Mouse (Mus musculus): ENCODE results near the gene Tsfm.

Tsfm gene

DNA sequence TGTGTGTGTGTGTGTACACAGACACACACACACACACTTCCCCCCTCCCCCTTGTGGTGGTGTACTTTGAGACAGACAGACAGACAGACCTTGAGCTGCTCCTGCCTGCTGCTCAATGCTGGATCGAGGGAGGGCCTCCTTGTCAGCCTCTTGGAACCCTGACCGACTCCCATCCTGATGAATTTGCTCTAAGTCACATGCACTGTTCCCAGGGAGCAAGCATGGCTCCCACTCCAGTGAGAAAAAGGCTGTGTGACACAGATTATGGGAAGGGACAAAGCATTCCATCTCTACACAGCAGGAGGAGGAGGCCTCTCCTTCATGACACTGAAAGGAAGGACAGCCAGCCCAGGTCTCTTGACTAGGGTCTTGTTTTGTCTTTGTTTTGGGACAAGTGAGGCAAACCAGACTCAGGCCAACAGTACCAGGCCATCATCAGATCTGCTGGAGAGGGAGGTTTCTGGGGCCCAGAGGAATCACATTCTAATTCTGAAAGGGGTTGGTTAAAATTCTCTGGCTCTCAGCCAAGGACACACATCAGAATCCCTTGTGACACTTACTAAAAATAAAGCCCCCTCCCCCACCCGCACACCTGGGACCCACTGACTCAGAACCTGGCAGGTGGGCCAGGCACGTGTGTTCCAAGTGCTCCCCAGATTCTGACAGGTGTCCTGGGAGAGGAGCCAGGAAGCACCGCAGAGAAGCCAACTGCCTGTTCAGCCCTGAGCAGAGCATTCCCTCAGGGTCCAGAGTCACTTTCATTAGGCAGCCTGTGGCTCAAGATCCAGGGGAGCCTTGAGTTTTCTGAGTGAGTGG is 46.2 kb downstream of the Tsfm start:
- no peak for DNase-seq

DNA sequence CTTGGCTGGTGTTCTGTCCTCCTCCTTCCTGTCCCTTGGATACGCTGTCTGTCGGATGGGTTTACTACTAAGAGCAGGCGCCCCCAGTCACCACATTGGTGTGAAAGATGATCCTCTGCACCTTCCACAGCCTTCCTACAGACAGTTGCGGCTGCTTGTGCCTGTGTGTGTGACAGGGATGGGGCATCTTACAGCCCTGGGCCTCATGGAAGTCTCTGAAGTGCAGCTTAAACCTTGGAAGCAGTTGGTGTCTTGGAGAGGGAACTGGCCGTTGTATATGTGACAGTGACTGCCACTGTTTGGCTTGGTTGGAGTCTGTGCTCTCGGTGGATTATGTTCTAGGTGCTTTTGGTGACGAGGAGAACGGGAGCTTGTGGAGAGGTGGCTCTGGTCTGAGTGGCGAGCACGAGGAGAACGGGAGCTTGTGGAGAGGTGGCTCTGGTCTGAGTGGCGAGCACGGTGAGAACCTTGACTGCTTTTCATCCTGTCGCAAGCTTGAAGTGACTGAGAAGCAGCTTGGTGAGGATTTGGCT is 47.4 kb downstream of the Tsfm start:
- no peak for DNase-seq

- DNase-seq: no peak
Observed at GRCm38 (mm10) chr10:126981746-126982145, 48.9 kb downstream of the Tsfm start.

DNA sequence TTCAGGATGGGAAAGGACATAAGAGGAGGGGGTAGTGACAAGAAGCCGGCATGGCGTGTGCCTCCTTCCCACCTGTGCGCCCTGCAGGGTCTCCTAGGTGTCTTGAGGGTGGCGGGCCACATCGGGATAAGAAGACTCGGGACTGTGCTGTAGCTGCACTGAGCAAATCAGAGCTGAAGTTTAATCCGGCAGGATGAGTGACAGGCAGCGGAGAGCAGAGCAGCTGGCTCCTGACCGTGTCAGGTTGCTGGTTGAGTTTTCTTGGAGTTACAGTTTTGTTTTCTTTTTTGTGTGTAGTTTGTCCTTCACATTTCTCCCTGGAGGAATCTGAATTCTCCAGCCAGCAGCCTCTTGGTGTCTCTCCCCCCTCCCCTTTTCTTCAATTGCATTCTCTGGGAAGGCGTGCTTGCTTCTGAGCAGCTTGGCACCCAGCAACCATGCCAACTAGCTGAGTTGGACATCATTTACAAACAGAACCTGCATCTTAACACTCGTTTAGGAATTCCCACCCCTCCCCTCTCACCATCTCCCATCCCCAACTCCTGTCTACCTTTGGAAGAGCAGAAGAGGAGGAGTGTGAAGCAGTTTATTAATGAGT is 49.6 kb downstream of the Tsfm start:
- peak; percentile 4 for DNase-seq

DNA sequence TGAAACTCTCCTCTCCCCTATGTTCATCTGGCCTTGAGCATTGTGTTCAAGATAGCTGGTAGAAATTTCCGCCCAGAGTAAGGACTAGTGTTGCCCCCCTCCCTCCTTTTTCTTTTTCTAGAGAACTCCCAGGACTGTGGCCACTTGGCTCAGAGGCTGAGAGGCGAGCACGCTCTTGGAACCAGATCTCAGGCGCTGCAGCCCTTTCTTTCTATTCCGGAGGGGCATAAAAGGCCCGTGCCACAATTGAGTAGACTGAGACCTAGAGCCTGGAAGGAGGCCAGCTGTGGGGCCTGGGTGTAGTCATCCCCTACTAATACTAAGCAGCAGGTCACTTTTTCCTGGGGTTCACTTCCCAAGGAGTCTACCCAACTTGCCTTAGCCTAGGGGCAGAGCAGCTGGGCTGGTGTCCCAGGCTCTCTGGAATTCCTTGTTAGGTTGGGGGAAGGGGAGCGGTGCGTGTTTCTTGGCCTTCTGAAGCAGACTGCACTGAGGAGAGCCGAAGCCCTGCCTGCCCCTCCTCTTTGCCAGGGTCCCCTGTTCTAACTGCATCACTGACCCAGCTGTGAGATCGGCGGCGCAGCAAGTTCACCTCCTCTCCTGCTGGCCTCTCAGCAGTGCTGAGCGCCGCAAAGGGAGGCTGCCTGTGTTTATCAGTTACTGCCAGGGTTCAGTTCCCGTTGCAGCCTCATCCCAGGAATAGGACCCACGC is 50.3 kb downstream of the Tsfm start:
- peak; percentile 22 for DNase-seq

GRCm38 (mm10) chr10:126979636-126980151 is 50.9 kb downstream of the Tsfm start:
- DNase-seq: peak; percentile 44

DNA sequence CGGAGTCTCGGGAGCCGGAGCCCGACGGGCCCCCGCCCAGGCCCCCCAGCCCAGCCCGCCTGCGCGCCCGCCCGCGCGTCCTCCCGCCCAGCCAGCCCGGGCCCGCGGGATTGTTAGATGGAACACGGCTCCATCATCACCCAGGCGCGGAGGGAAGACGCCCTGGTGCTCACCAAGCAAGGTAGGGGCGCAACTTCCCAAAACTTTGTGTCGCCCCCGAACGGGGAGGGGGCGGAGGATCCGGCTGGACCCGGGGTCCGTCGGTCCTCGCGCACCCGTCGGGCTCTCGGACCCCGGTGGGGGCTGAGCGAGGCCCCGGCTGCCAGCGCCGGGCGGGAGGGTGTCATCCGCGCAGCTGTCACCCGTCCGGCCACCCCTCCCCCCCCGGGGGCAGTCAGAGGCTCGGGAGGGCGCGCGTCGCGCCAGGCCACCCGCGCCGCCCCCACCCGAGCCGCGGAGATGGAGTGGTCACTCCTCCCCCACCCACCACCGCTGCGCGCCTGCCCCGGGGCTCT is 51.5 kb downstream of the Tsfm start:
- DNase-seq: peak; percentile 52

GRCm38 (mm10) chr10:126978277-126978994 is 52.2 kb downstream of the Tsfm start, which contains the start of gene Ctdsp2:
Gene Ctdsp2 (plus strand): TSS chr10:126978717.
- DNase-seq: peak; percentile 98

GRCm38 (mm10) chr10:126977076-126977475 is 53.6 kb downstream of the Tsfm start:
- no peak for DNase-seq

- DNase-seq: no peak
Observed at GRCm38 (mm10) chr10:126975706-126976105, 54.9 kb downstream of the Tsfm start.

DNA sequence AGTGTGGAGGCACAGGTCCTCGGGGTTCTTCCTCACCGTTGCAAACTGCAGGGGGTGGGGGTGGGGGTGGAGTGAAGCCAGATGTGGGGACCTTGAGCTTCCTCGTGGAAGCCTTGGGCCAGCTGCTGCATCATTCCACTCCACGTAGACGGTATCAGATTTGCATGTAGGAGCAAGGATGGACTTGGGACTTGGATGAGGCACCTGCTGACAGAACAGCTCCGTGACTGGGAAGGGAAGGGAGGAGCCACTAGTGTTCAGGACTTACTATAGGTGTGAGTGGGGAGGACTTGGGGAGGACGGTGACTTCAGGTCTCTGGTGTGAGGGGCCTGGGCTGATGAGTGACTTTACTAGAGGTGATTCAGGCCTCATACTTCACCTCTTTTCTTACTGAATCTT is 57.7 kb downstream of the Tsfm start:
- DNase-seq: no peak

DNA sequence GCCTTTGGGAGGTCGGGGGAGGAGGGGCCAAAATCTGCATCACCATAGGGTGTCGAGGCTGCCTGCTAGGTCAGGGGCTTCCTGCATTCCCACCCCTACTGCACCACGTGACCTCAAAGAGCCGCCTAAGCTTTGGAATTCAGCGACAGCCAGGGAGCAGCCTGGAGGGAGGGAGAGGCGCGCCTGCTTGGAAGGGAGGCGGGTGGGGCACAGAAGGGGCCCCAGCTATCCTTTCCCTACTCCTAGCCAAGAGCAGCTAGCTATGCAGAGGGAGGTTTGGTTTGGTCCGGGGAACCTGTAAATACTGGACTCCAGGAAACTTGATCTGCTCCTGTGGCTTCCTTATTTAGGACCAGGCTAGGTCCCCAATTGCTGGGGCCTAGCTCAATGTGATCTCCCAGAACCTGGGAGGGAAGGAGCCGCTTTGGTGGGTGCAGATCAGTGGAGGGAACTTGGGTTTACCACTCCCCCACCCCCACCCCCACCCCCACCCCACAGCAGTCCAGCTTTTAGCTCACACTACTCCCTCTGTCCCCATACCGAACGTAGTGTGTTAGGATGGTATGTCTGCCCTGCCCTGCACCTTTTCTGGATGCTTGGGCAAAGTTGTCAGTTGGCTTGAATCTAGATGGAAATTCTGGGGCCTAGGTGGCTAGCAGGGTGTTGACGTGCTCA is 58.5 kb downstream of the Tsfm start:
- no peak for DNase-seq

DNA sequence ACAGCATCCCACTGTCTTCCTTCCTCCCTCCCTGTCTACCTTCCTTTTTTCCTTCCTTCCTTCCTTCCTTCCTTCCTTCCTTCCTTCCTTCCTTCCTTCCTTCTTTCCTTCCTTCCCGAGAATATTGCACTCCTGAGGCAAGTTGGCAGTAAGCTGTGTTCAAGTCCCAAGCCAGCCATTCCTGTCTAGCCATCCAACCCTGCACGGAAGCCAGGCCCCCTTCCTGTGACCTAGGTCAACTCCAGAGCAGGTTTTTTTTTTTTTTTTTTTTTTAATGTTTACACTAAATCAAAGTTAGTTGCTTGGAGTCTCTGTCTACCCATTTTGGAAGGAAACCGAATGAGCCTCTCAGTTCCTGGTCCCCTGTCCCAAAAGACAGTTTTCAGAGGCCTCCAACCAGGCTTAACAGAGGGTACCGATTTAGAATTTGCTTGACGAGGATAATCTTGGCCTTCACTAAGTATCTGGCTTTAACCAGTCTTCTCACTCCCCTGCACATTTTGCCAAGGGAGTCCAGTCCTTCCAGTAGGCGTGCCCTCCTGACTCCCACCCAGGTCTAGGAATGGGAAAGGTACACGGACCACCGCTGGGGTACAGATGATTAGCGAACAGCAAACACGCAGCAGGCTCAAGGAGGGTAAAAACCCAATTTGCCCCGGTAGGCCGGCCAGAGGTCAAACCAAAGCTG is 59.1 kb downstream of the Tsfm start:
- DNase-seq: no peak

DNA sequence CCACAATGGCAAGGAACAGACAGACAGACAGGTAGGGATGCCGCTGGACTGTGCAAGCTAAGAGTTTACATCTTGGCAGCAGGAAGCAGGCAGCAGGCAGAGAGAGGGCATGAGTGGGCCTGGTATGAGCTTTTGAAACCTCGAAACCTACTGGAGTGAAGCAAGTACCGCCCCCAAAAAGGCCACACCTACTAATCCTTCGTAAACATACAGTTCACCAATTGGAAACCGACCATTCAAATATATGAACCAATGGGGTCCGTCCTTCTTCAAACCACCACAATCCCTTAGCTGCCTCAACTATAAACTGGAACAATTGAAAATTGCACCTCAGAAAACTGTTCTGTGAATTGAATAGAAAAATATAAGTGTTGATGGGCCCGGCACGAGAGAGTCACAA is 66.8 kb downstream of the Tsfm start:
- no peak for DNase-seq

DNA sequence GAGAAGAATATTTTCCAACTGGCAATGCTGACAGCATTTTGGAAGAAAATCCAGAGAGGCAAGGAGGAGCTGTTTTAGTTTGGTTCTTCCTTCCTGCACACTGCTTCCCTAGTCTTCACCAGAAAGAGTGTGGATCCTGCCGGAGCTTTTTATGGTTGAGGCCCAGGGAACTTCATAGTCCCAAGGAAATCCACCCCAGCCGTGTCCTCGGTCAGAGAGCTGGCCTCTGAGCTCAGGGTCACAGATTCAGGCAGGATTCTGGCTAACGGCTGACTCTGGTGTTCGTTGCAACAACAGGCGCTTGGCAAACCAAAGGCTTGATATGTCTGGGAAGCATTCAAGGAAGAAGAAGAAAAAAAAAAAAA is 67.7 kb downstream of the Tsfm start:
- DNase-seq: no peak

DNA sequence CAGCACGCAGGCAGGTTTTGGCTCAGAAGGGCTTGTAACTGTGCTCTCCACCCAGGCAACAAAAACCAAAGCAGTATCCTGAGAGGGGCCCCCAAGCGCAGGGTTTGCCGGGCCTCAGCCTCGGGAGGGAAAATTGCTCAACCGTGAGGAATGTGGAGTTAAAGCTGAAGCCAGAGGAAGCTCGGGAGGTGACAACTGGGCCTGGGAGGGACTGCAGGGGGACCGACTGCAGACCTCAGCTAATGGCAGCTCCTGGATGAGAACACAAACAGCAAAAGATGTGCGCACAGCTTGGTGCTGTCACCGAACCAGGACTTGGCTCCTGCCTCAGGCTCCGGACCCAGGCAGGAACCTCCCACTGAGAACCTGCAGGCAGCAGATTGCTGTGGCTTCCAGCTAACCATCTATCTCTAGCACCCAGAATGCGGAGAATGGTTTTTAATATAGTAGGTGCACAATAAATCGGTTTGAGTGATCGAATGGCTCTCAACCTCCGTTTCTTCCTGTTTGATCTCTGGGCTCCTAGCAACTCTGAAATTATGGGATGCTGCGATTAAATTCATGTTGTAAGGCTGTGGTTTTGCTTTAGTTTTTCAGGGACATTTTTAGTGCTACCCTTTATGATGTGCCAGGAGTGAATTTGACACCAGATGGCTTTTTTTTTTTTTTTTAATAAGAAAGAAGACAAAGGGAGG is 68.2 kb downstream of the Tsfm start:
- DNase-seq: no peak

DNA sequence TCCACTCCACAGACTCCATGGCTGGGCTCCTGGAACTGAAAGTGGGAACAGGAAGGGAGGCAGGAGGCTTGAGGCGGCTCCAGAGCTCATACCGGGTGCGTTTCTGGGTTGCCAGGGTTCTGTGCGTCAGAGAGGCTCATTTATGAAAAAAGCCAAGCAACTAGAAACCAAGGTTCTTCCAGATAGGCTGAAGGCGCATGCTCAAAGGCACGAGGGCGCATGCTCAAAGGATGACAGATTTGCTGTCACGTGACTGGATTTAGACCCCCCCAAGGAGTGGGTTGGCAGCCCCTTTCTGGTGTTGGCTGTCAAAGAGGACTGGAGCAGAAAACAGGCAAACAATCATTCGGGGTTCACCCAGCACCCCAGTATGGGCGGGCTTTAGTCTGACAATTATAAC is 68.9 kb downstream of the Tsfm start:
- DNase-seq: no peak
